Mouse (Mus musculus) heart, adult 8-10 months (tissue): ENCODE measurements at regions not wholly inside any gene's neighbourhood (a gene's known extent, or its start where the extent isn't known, plus 50 kb on each side); places are given as distances from the start of the nearest gene placed in this dataset.

ENCODE experiments used
- DNase-seq: peaks from one replicate; pipeline ENCODE4 v3.0.0; 2022; ENCODE audit warnings: low spot score

DNA sequence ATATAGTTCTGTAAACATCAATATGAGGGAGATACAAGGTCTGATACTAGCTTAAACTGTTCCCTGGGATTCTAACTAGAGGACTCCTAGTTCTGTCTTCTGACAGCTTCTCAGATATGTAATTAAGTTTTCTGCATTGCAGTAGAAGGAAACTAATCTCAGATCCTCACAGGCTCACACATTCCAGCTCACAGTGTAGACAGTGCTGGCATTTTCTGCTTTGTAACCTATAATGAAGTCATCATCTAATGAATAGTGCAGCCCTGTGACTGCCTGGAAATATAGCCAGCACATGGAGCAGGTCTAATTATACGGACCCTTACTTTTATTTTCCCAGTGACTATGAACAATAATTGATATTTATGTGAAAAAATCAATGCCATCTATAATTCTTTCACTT lies 331.2 kb upstream of the Celf2 start:
- no peak for DNase-seq

DNA sequence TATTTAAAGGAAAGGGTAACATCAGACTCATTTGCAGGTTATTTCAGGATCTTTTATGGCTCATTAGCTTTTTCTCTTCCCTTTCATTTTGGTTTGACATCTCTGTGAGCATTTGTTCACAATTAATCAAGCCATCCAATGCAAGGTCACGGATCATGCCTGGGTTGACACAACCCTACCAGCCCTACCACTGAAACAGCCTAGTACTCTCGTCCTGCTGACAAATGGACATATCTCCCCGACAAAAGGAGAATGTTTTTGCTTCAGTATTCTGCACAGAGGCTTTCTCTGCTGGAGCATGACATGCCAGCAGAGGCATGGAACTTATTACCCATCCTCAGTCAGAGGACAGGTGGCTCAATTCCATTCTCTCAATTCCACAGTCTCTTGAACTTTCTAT lies 328.5 kb upstream of the Celf2 start:
- no peak for DNase-seq

DNA sequence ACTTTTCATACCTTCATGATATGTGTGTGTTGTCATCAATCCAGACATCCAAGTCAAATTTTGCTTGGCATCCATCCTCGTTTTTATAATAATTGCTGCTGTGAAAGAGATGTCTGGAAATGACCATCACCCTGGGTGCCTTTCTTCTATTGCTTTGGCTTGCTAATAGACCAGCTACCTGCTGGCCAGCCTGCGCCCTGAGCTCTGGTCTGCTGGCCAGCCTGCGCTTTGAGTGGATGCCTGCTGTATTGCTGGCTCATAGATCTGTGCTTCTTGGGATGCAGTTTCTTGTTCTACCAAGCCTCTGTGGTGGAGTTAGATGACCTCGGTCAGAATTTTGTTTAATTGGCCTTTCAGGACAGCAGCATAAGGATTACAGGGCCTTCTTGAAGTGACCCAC lies 321.9 kb upstream of the Celf2 start:
- DNase-seq, result no peak

DNA sequence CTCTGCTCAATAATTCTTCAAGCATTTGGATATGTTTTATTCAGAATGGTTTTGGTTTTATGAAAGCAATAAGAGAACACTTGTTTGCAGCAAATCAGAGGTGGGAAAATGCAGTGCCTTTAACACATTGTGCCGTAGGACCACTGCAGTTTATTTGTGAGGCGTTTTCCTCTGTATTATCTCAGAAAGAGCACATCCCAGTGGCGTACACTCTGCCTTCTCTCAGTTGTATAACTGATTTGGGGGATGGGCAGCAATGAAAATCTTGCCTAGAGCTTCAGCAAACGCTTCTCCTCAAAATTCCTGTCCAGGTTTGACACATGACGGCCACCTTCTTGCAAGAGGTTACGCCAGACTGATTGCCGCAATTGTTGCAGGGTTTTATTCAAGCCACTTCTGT lies 316.9 kb upstream of the Celf2 start:
- no peak for DNase-seq

DNA sequence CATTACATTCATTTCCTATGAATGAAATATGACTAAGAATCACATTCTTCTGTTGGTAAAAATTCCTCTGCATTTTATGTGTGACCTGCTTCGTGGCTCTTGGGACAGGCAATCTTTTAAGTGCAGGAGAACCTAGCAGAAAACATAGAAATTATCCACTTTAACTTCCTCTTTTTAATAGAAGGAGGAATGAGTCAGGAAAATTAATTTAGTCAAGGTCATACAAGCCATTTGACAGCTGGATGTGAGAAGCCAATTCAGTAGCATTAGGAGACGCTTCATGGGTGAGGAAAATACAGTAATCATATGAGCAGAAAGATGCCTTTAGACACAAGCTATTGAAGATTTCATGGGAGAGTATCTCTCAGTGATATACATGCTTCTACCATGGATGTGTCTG lies 287.1 kb upstream of the Celf2 start:
- no peak for DNase-seq

DNA sequence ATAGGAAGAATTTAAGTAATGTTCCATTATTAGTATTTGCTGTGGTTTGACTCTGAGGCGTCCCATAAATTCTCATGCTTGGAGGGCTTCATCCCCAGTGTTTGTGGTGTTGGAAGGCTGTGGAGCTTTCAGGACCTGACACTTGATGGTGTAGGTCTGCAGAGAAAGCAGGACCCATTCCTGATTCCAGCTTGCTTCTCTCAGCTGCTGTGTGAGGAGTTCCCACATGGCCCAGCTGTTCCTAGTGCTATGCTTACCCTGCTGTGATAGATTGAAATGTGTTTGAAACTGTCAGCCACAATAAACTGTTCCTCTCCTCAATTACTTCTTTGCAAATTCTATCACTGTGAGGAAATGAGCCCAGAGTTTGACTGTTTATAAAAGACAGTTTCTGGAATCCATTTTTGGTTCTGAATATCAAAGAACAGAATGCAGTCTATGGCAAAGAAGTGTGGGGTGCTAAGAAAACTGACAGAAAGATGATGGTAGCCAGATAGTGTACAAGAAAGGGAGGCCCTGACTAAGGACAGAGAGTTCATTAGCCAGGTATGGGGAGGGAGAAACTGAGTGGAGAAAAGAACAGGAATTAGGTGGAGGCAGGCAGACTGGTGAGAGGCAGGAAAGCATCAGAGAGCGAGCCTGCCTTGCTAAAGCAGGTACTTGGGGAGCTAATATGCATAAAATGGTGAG lies 283.2 kb upstream of the Celf2 start:
- no peak for DNase-seq

DNA sequence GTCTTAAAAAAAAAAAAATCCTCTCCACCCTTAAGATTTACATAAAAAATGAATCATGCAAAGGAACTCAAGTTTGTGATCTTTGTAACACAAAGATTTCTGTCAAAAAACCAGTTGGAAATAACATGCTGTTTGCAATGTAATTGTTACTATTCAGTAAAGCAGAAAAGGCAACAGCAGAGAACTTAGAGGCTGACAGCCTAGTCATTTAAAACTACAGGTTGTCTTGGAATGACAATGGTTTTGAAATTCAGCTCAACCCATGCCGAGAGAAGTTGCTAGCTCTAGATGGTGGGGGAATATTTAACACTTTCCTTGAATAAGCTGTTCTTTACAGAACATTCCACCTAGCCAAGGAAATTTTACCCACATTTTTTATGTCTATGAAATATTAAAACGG lies 269.2 kb upstream of the Celf2 start:
- DNase-seq, result no peak

- no peak for DNase-seq
These were observed 224.9 kb upstream of the Celf2 start for GRCm38 (mm10) chr2:7734097-7734730.

- DNase-seq, result no peak
These were observed 221.6 kb upstream of the Celf2 start for GRCm38 (mm10) chr2:7730960-7731359.

GRCm38 (mm10) chr2:7722283-7722935 lies 213.0 kb upstream of the Celf2 start:
- no peak for DNase-seq

DNA sequence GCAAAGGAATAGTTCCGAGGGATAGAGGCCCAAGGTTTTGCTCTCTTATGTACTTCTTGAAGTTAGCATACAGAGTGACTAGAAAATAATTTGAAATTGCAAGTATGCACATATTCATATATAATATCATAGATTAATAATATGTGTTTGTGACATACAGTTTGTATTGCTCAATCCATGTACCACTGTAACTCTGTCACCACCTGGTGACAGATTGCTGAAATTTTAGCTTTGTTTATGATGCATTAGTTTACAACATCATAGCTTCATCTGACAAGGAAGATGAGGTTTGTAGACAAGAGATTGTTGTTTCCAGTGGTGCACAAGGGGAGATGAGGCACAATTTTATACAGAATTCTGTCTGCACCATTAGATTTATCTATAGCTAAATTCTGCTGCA lies 201.7 kb upstream of the Celf2 start:
- no peak for DNase-seq

DNA sequence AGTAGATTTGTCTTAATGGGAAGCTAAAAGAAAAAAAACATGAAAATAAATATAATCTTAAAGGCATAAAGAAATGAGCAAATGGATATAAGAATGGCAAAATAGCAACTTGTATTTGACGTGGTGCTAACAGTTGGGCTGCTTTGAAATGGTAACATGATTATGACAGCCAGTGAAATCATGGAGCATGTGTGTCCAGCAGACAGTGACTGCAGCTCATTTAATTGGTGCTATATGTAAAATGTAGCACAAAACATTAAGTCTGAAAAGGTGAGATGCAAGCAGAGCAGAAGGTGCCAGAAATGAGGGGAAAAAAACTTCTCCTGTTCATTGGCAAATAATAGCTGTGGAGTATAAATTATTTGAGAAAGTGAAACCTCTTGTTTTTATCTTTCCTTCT lies 201.1 kb upstream of the Celf2 start:
- DNase-seq, result no peak

DNA sequence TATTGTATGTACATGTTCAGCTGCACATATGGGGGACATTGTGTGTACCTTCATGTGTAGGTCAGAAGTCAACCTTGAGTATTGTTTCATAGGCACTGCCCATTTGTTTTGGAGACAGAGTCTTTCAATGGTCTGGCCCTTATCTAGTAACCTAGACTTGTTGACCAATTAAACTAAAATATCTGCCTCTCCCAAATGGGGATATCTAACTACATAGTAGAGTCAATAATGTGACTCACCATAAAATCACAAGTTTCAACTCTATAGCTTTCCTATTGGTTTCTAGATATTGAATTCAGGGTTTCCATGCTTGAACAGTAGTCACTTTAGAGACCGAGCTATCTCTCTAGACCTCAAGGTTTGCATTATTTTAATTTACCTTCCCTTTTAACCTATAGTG lies 174.0 kb upstream of the Celf2 start:
- DNase-seq, result no peak

DNA sequence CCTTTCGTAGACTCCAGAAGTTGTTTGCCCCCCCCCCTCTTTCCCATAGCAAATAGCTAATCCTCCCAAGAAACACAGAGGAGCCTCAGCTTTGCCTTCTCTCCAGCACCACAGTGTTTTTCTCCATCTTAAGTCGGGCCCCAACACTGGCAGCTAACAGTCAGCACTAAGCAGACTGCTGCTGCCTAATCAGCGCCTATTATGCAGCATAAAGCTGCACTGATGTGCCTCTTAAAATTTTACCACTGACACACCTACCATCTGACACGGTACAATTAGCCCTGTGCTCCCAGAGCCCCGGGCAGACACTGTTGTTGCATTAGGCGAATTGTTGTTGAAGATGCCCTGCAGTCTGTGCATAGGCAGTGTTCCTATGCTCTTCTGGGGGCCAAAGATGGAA lies 131.5 kb upstream of the Celf2 start:
- no peak for DNase-seq

DNA sequence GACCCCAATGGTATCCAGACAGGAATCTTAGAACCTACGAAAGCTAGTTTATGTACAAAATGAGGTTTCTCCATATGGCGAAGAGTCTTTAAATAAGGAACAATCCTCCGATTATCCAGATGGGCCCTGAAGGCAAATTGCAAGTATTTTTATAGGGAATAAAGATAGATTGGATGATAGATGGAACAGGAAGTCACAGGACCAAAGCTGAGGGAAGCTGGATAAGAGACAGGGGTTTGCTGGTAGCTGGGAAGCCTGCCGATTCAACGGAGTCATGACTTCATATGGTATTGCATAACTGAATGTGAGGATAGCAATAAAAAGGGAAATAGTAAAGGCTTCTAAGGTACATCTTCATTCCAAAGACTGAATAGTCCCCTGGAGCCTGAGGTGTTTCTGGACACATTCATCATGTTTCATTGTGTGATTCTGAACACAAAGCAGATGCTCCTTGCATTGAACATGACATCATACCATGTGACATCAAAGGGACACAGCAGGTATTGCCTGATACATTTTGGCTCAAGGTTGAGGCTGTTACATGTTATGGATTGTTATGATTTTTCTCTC lies 113.4 kb upstream of the Celf2 start:
- DNase-seq, result no peak

DNA sequence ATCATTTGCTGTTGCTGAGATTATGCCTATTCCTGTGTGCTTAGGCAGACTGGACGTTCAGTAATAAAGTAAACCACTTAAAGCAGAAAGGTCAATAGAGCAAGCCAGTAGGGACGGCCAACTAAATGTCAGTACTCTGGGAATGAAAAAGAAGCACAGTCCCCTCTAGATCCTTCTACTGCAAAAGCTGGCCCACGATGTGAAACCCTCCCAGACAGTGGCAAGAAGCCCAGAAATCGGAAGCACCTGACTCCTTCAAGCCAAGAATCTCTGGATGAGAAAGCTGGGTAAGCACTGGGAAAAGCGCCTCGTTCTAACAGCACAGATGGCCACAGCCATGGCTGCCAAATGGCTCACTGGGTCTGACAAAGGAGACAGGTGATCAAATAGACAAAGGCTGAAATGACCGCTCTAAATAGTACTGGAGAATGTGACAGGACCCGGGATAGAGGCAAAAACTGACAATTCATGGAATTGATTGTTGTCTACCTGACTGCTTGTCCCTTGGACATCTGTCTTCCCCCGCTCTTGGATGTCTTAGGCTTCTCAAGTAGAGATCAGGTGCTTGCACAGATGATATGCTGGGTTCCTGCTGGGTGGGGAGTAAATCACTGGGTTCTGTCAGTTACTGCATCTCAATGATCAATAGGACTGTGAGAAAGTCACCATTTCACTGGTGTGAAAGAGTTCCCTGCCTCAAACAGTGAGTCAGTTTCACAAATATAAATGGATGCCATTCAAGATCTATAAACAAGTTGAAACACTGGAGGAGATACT lies 110.7 kb upstream of the Celf2 start:
- peak; percentile 78 for DNase-seq

- no peak for DNase-seq
These were observed 68.8 kb upstream of the Celf2 start for GRCm38 (mm10) chr2:7578196-7578595.
